Mouse (Mus musculus): ENCODE data around the gene Rnls. TPM values are rescaled to one million over a fixed set of nuclear protein-coding genes. Genes with fewer than 3 reads are reported as not detected.

Gene Rnls
- polyA plus RNA-seq, 1 experiment from 2014 or later, result 7.7 TPM

GRCm38 (mm10) chr19:33270231-33270630, 121.9 kb downstream of the Rnls start:
- H3K27me3 ChIP-seq (replicated peaks; ENCODE audit: control insufficient read depth, insufficient read depth, low read length), result no peaks in the 10 kb centered on the region
- no peaks in the 10 kb centered on the region for H3K36me3 ChIP-seq (ENCODE audit: control insufficient read depth, insufficient read depth, low read length)
- ATAC-seq, result no peak
- H3K4me3 ChIP-seq (ENCODE audit: low read length), result no peak overlapping the region
- no peaks in the 10 kb centered on the region for H3K4me1 ChIP-seq (ENCODE audit: control insufficient read depth, insufficient read depth, low read length)
- WGBS, result 79% methylated on average over 2 of the region's 2 CpGs
- no peak overlapping the region for H3K9ac ChIP-seq (ENCODE audit: low read depth, low read length)
- H3K9me3 ChIP-seq (ENCODE audit: control insufficient read depth, low read length), result no peaks in the 10 kb centered on the region
- H3K4me2 ChIP-seq (ENCODE audit: low read depth, low read length), result no peak overlapping the region
- no peak overlapping the region for H3K27ac ChIP-seq (ENCODE audit: low read length)

- no peaks in the 10 kb centered on the region for H3K27me3 ChIP-seq (replicated peaks; ENCODE audit: control insufficient read depth, insufficient read depth, low read length)
- H3K4me2 ChIP-seq (ENCODE audit: low read depth, low read length), result no peak overlapping the region
- no peak overlapping the region for H3K4me3 ChIP-seq (ENCODE audit: low read length)
- 86% methylated on average over 14 of the region's 14 CpGs for whole genome bisulfite sequencing
- H3K4me1 ChIP-seq (ENCODE audit: control insufficient read depth, insufficient read depth, low read length), result no peaks in the 10 kb centered on the region
- H3K27ac ChIP-seq (ENCODE audit: low read length), result no peak overlapping the region
- H3K9ac ChIP-seq (ENCODE audit: low read depth, low read length), result no peak overlapping the region
- no peaks in the 10 kb centered on the region for H3K9me3 ChIP-seq (ENCODE audit: control insufficient read depth, low read length)
- no peaks in the 10 kb centered on the region for H3K36me3 ChIP-seq (ENCODE audit: control insufficient read depth, insufficient read depth, low read length)
- no peak for ATAC-seq
Observed at GRCm38 (mm10) chr19:33268044-33268443, 124.1 kb downstream of the Rnls start.

- H3K4me3 ChIP-seq (ENCODE audit: low read length), result no peak overlapping the region
- no peak for ATAC-seq
- WGBS, result 18% methylated on average over 2 of the region's 2 CpGs
Observed at GRCm38 (mm10) chr19:33265245-33265644, 126.8 kb downstream of the Rnls start.

GRCm38 (mm10) chr19:33264224-33264993, 127.7 kb downstream of the Rnls start:
- Histone ChIP-seq H3K9me3 (ENCODE audit: control insufficient read depth, low read length) (no peaks in the 10 kb centered on the region), H3K4me3 (ENCODE audit: low read length) (no peak overlapping the region), H3K36me3 (ENCODE audit: control insufficient read depth, insufficient read depth, low read length) (no peaks in the 10 kb centered on the region), H3K4me2 (ENCODE audit: low read depth, low read length) (no peak overlapping the region), H3K27ac (ENCODE audit: low read length) (no peak overlapping the region), H3K9ac (ENCODE audit: low read depth, low read length) (no peak overlapping the region), H3K4me1 (ENCODE audit: control insufficient read depth, insufficient read depth, low read length) (no peaks in the 10 kb centered on the region), H3K27me3 (replicated peaks; ENCODE audit: control insufficient read depth, insufficient read depth, low read length) (no peaks in the 10 kb centered on the region)
- 47% methylated on average over 3 of the region's 3 CpGs for WGBS
- ATAC-seq, result no peak

More at GRCm38 (mm10) chr19:33265245-33265644, 126.8 kb downstream of the Rnls start:
- Histone ChIP-seq H3K27me3 (replicated peaks; ENCODE audit: control insufficient read depth, insufficient read depth, low read length) (no peaks in the 10 kb centered on the region), H3K36me3 (ENCODE audit: control insufficient read depth, insufficient read depth, low read length) (no peaks in the 10 kb centered on the region), H3K4me1 (ENCODE audit: control insufficient read depth, insufficient read depth, low read length) (no peaks in the 10 kb centered on the region), H3K4me2 (ENCODE audit: low read depth, low read length) (no peak overlapping the region), H3K9ac (ENCODE audit: low read depth, low read length) (no peak overlapping the region), H3K27ac (ENCODE audit: low read length) (no peak overlapping the region), H3K9me3 (ENCODE audit: control insufficient read depth, low read length) (no peaks in the 10 kb centered on the region)

GRCm38 (mm10) chr19:33262421-33262820, 129.7 kb downstream of the Rnls start:
- H3K27ac ChIP-seq (ENCODE audit: low read length), result no peak overlapping the region
- ATAC-seq, result no peak
- no peaks in the 10 kb centered on the region for H3K4me1 ChIP-seq (ENCODE audit: control insufficient read depth, insufficient read depth, low read length)
- no peaks in the 10 kb centered on the region for H3K36me3 ChIP-seq (ENCODE audit: control insufficient read depth, insufficient read depth, low read length)
- no peak overlapping the region for H3K4me3 ChIP-seq (ENCODE audit: low read length)
- no peaks in the 10 kb centered on the region for H3K9me3 ChIP-seq (ENCODE audit: control insufficient read depth, low read length)
- H3K4me2 ChIP-seq (ENCODE audit: low read depth, low read length), result no peak overlapping the region
- H3K9ac ChIP-seq (ENCODE audit: low read depth, low read length), result no peak overlapping the region
- H3K27me3 ChIP-seq (replicated peaks; ENCODE audit: control insufficient read depth, insufficient read depth, low read length), result no peaks in the 10 kb centered on the region
- WGBS, result 65% methylated on average over 2 of the region's 2 CpGs

- Histone ChIP-seq H3K4me1 (ENCODE audit: control insufficient read depth, insufficient read depth, low read length) (no peaks in the 10 kb centered on the region), H3K4me2 (ENCODE audit: low read depth, low read length) (no peak overlapping the region), H3K27ac (ENCODE audit: low read length) (no peak overlapping the region), H3K36me3 (ENCODE audit: control insufficient read depth, insufficient read depth, low read length) (no peaks in the 10 kb centered on the region), H3K9ac (ENCODE audit: low read depth, low read length) (no peak overlapping the region), H3K4me3 (ENCODE audit: low read length) (no peak overlapping the region), H3K9me3 (ENCODE audit: control insufficient read depth, low read length) (no peaks in the 10 kb centered on the region), H3K27me3 (replicated peaks; ENCODE audit: control insufficient read depth, insufficient read depth, low read length) (no peaks in the 10 kb centered on the region)
- no peak for ATAC-seq
- 83% methylated on average over 1 of the region's 1 CpGs for WGBS
Observed at GRCm38 (mm10) chr19:33259164-33259563, 132.9 kb downstream of the Rnls start.

GRCm38 (mm10) chr19:33253893-33254292, 138.2 kb downstream of the Rnls start:
- WGBS, result 36% methylated on average over 5 of the region's 5 CpGs
- ATAC-seq, result no peak

GRCm38 (mm10) chr19:33252226-33252625, 139.9 kb downstream of the Rnls start:
- WGBS, result 63% methylated on average over 5 of the region's 5 CpGs
- no peak overlapping the region for H3K9ac ChIP-seq (ENCODE audit: low read depth, low read length)
- H3K9me3 ChIP-seq (ENCODE audit: control insufficient read depth, low read length), result no peaks in the 10 kb centered on the region

More at GRCm38 (mm10) chr19:33253893-33254292, 138.2 kb downstream of the Rnls start:
- Histone ChIP-seq H3K4me3 (ENCODE audit: low read length) (no peak overlapping the region), H3K36me3 (ENCODE audit: control insufficient read depth, insufficient read depth, low read length) (no peaks in the 10 kb centered on the region), H3K9ac (ENCODE audit: low read depth, low read length) (no peak overlapping the region), H3K4me2 (ENCODE audit: low read depth, low read length) (no peak overlapping the region), H3K27me3 (replicated peaks; ENCODE audit: control insufficient read depth, insufficient read depth, low read length) (no peaks in the 10 kb centered on the region), H3K9me3 (ENCODE audit: control insufficient read depth, low read length) (no peaks in the 10 kb centered on the region), H3K4me1 (ENCODE audit: control insufficient read depth, insufficient read depth, low read length) (no peaks in the 10 kb centered on the region), H3K27ac (ENCODE audit: low read length) (no peak overlapping the region)

GRCm38 (mm10) chr19:33244196-33244595, 147.9 kb downstream of the Rnls start:
- no peaks in the 10 kb centered on the region for H3K4me1 ChIP-seq (ENCODE audit: control insufficient read depth, insufficient read depth, low read length)
- H3K9me3 ChIP-seq (ENCODE audit: control insufficient read depth, low read length), result no peaks in the 10 kb centered on the region
- H3K4me2 ChIP-seq (ENCODE audit: low read depth, low read length), result no peak overlapping the region
- H3K27me3 ChIP-seq (replicated peaks; ENCODE audit: control insufficient read depth, insufficient read depth, low read length), result no peaks in the 10 kb centered on the region
- H3K36me3 ChIP-seq (ENCODE audit: control insufficient read depth, insufficient read depth, low read length), result no peaks in the 10 kb centered on the region
- no peak for ATAC-seq
- H3K4me3 ChIP-seq (ENCODE audit: low read length), result no peak overlapping the region
- no peak overlapping the region for H3K9ac ChIP-seq (ENCODE audit: low read depth, low read length)
- 84% methylated on average over 2 of the region's 2 CpGs for WGBS
- H3K27ac ChIP-seq (ENCODE audit: low read length), result no peak overlapping the region

More at GRCm38 (mm10) chr19:33252226-33252625, 139.9 kb downstream of the Rnls start:
- H3K27ac ChIP-seq (ENCODE audit: low read length), result no peak overlapping the region
- no peaks in the 10 kb centered on the region for H3K36me3 ChIP-seq (ENCODE audit: control insufficient read depth, insufficient read depth, low read length)
- no peaks in the 10 kb centered on the region for H3K4me1 ChIP-seq (ENCODE audit: control insufficient read depth, insufficient read depth, low read length)
- H3K4me2 ChIP-seq (ENCODE audit: low read depth, low read length), result no peak overlapping the region
- H3K27me3 ChIP-seq (replicated peaks; ENCODE audit: control insufficient read depth, insufficient read depth, low read length), result no peaks in the 10 kb centered on the region
- ATAC-seq, result no peak
- H3K4me3 ChIP-seq (ENCODE audit: low read length), result no peak overlapping the region

GRCm38 (mm10) chr19:33240386-33240785, 151.7 kb downstream of the Rnls start:
- H3K36me3 ChIP-seq (ENCODE audit: control insufficient read depth, insufficient read depth, low read length), result no peaks in the 10 kb centered on the region
- no peaks in the 10 kb centered on the region for H3K4me1 ChIP-seq (ENCODE audit: control insufficient read depth, insufficient read depth, low read length)
- H3K4me2 ChIP-seq (ENCODE audit: low read depth, low read length), result no peak overlapping the region
- no peak overlapping the region for H3K9ac ChIP-seq (ENCODE audit: low read depth, low read length)
- no peak for ATAC-seq
- WGBS, result 81% methylated on average over 2 of the region's 2 CpGs
- no peaks in the 10 kb centered on the region for H3K9me3 ChIP-seq (ENCODE audit: control insufficient read depth, low read length)
- H3K27ac ChIP-seq (ENCODE audit: low read length), result no peak overlapping the region
- H3K27me3 ChIP-seq (replicated peaks; ENCODE audit: control insufficient read depth, insufficient read depth, low read length), result no peaks in the 10 kb centered on the region
- H3K4me3 ChIP-seq (ENCODE audit: low read length), result no peak overlapping the region
